Mouse (Mus musculus): ENCODE measurements around the gene Sh3pxd2a. TPM values are rescaled to one million over a fixed set of nuclear protein-coding genes. Genes with fewer than 3 reads are reported as not detected.

The Sh3pxd2a gene
- total RNA-seq, 4 experiments from 2014 or later = 31.8 to 34.5 (median 32.9) TPM

DNA sequence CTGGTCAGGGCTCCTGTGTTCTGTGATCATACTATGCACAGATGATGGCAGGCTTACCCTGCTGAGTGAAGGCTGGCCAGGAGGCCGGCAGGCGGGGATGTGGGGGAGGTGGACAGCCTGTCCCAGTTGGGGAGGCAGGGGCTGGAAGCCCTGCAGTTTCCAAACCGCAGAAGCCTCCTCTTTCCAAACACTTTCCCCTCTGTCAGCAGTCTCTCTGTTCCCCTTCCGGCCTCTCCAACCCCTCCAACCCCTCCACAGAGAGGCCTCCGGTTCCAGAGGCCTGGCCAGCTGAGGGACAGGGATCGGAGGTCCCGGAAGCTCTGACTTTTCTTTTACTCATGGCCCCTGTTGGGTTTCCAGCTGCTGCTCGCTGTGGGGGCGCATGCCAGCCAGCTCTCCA lies 183.3 kb downstream of the Sh3pxd2a start:
- DNase-seq (ENCODE audit: low spot score in 2 of 2) = no peak

DNA sequence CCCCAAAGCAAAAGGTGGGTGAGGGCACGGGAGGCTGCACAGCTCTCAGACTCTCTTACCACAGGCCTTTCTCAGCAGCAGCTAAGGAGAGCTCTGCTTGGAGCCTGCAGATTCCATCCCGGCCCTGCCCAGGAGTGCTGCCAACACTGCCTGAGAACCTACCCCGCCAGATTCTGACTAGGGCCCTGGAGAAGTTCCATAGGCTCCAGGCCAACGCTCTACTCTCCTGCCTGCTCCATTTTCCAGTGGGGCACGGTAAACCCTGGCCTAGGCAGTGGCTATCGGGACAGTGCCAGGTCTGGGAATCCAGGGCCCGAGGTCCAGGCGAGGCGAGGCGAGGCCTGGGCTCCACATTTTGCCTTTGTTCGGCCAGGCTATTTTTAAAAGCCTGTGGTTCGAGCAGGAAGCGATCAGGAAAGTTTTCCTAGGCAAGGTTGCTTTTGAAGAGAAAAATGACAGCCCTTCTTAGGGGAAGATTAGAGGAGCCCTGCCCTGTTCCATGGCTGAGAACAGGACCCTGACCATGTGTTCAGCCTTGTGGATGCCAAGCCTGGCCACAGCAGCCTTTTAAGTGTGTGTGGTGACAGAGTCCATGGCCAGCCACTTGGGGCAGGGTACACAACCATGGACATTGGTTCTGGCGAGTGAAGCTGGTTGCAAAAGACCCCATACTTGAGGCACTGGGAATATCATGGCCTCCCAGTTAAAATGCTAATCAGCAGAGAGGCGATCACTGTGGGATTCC lies 184.2 kb downstream of the Sh3pxd2a start:
- peak; percentile 88 to 92 for DNase-seq (ENCODE audit: low spot score in 2 of 2)

DNA sequence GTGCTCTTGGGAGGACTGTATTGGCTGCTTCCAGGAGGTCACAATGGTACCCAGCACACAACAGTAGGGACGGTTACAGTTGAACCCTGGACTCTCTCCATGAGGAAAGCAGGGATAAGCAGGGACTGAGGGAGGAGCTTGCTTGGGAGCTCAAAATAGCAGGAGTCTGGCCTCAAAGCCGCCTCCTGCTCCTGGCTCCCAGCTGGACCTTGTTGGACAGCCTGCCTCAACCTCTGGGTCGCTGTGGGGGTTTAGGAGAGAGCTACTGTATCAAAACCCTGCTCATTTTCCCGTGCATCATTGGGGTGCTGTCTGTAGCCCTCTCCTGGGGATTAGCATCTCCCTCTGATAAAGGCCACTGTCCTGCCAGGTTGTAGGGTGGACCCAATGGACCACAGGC lies 184.8 kb downstream of the Sh3pxd2a start:
- DNase-seq (ENCODE audit: low spot score in 2 of 2) = no peak

- DNase-seq (ENCODE audit: low spot score in 2 of 2) = peak; percentile 72 to 75
Observed at GRCm38 (mm10) chr19:47276730-47277129, 187.5 kb downstream of the Sh3pxd2a start.

DNA sequence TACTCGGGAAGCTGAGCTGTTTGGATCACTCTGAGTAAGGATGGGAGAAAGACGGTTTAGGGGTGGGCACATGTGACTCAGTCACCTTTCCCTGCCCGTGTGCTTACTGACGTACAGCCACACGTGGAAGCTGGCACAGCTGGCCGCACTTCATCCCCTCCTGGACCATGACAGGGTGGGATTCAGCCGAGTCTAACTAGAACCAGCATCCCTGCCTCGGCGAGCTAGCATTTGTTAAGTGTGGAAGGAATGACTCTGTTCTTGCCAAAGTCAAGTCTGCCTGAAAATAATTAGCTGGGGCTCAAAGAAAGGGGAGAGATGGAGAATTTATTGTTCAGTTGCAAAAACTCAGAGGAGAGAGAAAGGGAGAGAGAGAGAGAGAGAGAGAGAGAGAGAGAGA lies 193.7 kb downstream of the Sh3pxd2a start:
- DNase-seq (ENCODE audit: low spot score in 2 of 2) = no peak

DNA sequence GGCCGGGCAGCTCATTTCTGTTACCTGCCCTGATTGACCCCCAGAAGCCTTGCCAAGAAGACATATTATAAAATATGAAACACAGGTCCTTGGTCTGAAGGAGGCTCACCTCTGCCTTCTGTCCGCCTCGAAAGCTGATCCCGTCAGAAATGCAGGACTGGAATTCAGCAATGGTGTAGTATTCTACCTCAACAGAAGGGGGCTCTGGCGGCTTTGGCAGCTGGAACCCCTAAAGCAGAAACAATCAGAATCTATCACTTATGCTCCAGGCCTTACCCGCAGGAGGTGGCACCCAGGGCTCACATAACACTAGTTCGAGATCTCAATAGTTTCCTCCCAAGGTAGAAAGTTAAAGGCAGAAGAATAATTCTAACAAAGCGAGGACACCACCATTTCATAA lies 194.5 kb downstream of the Sh3pxd2a start:
- no peak for DNase-seq (ENCODE audit: low spot score in 2 of 2)

DNA sequence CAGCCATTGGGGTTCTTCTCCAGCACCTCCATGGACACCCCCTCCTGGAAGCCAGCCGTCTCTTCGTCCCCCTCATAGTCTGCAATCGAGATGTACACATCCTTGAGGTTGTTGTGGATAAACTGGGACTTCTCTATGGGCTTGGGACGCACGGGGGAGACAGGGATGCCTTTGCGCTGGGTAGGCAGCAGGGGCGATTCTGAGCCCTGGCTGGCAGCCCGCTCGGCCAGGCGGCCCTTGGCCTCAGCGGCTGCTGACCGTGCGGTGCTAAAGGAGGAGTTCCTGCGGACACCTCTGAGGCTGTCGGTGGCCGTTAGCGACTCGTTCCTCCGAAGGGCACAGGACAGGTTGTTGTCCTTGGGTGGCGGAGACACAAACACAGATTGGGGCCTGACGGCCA lies 197.1 kb downstream of the Sh3pxd2a start:
- no peak for DNase-seq (ENCODE audit: low spot score in 2 of 2)

- DNase-seq (ENCODE audit: low spot score in 2 of 2) = no peak
Observed at GRCm38 (mm10) chr19:47266070-47266801, 198.0 kb downstream of the Sh3pxd2a start.

DNA sequence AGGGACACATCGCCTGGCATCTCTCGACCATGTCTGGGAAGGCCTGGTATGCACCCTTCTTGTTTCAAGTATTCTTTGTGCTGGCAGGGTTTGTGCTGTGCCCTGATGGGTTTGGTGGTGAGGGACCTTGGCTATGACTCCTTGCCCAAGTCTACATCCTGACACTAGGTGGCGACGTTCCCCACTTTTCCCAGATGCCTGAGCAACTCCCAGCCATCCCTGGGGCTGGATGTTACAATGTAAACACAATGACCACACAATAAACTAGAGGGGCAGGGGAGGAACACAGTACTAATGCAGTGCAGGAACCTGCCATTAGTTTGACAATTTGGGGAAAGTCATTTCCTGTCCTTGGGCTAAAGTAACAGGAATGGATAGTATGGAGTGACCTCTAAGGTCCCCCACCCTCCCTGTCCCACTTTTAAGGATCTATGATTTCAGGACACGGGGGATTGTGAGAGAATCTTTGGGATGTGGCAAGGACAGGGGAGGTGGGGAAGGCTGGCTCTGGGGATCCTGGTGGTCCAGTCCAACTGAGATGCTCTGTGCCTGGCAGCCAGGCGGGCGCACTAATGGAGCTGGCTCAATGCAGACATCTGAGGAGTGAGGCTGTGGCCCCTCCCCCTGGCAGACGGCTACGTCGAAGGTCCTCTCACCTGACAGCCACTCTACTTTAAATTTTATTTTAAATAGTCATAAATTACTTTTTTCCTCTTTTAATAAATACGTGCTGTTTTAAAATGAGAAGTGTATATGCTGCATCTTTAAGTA lies 199.7 kb downstream of the Sh3pxd2a start:
- DNase-seq (ENCODE audit: low spot score in 2 of 2) = peak; percentile 48 to 78

DNA sequence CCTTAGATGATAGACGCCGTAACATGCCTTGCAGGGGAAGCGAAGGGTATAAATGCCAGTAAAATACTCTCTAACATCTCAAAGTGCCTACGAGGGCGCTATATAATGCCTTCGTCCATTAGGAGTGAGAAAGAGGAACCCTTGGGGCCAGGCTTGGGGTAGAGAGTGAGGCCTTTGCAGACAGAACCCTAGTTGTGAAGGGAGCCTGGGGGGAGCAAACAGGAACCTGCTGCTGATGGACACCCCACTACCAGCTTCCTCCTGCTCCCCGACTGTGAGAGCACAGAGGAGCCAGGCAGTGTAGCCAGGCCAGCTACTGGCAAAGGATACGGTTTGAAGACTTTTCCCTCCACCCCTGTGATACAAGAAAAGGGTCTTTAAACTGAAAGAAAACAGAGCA lies 200.6 kb downstream of the Sh3pxd2a start:
- DNase-seq (ENCODE audit: low spot score in 2 of 2) = no peak

DNA sequence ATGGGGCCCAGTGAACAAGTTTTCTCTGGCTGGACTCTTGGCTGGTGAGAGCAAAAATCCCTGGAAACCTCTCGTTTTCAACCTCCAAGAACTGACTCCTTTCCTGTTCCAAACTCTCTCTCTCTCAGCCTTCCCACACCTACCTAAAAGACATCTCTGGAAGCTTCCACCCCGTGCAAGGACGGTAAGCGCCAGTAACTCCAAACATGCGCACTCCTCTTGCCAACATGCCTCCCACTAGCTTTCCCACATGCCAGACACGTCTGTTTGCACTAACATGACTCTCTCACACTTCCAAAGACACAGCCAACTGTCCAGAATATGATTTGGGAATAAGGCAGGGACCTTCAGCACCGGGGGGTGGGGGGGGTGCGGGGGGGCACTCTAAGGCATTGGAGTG lies 203.0 kb downstream of the Sh3pxd2a start:
- peak; percentile 55 to 59 for DNase-seq (ENCODE audit: low spot score in 2 of 2)

GRCm38 (mm10) chr19:47259581-47259980 lies 204.6 kb downstream of the Sh3pxd2a start:
- DNase-seq (ENCODE audit: low spot score in 2 of 2) = no peak

GRCm38 (mm10) chr19:47255919-47256318 lies 208.3 kb downstream of the Sh3pxd2a start:
- DNase-seq (ENCODE audit: low spot score in 2 of 2) = no peak

DNA sequence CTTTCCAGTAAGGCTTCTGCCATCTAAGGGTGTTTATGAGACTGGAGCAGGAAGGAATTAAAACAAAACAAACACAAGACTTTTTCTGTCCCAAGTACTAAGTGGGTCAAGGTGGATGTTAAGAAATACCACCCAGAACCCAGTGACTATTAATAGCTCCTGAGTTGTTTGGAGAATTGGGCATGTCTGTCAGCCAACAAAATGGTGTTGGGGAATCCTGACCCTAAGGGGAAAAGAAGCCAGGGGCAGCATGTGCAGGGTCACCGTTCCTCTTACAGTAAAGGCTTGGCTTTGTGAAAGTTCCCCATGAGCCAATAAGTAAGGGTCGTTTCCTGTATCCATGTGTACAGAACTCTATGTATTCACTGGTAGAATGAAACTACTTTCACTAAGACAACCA lies 209.2 kb downstream of the Sh3pxd2a start:
- DNase-seq (ENCODE audit: low spot score in 2 of 2) = no peak

DNA sequence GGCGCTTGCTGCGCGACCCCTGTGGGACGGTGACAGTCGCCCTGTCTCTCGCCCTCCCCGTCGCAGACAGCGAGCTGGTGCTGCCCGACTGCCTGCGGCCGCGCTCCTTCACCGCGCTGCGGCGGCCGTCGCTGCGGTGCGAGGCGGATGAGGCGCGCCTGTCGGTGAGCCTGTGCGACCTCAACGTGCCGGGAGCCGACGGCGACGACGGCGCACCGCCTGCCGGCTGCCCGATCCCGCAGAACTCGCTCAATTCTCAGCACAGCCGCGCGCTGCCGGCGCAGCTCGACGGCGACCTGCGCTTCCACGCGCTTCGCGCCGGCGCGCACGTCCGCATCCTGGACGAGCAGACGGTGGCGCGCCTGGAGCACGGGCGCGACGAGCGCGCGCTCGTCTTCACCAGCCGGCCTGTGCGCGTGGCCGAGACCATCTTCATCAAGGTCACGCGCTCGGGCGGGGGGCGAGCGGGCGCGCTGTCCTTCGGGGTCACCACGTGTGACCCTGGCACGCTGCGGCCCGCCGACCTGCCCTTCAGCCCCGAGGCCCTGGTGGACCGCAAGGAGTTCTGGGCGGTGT lies 211.1 kb downstream of the Sh3pxd2a start:
- DNase-seq (ENCODE audit: low spot score in 2 of 2) = no peak

DNA sequence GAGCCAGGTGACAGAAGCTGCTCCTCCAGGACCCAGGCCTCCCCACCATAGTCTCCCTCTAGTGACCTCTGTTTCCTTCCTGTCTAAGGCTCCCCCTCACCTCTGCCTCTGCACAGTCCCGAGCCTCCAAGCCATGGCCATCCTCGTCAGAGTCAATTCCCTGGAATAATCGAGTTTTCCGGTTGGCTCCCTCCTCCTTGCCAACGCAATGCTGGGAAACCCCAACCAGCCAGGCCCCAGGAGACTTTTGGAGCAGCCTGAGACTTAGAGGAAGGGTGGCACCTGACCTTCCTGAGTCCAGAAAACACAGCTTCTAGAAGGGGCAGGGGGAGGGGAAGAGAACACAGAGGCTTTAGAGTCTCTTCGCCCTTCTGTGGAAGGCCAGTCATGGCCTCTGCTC lies 213.3 kb downstream of the Sh3pxd2a start:
- no peak for DNase-seq (ENCODE audit: low spot score in 2 of 2)

GRCm38 (mm10) chr19:47248906-47249568 lies 215.2 kb downstream of the Sh3pxd2a start:
- no peak for DNase-seq (ENCODE audit: low spot score in 2 of 2)

- no peak for DNase-seq (ENCODE audit: low spot score in 2 of 2)
Observed at GRCm38 (mm10) chr19:47248296-47248695, 215.9 kb downstream of the Sh3pxd2a start.

DNA sequence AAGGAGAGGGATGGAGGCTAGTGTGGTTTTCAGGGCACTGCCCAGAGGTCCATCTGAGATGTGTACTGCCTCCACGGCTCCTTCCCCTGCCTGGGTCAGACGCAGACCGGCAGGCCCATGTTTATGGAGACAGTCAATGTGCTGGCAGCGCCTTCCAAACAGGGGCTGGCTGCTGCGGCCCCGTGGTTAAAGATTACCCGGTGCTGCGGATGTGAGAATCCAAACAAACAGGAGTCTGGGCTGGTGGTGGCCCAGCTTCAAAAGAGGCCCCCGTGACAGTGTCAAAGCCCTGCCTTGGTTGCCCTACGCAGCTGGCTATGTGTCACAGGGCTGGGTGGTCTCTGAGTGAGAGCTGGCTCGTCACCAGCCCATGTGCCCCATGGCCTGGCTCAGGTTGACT lies 216.4 kb downstream of the Sh3pxd2a start:
- DNase-seq (ENCODE audit: low spot score in 2 of 2) = no peak

DNA sequence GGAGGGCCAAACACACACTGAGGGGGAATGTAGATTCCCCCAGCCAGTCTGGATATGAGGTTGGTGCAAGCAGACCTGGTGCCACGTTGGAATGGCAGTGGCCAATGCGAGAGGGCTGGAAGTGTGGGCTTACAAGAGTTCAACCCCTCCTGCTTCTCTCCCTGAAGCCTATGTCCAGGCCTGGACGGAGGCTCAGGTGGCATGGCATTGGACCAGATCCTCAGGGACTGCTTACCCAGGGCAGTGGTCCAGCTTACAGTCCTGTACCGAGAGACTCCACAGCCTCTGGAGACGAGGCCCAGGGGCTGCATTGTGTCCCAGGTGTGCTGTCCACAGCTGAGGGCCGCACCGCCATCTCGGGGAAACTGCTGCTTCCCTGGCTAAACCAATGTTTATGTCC lies 218.7 kb downstream of the Sh3pxd2a start:
- no peak for DNase-seq (ENCODE audit: low spot score in 2 of 2)

DNA sequence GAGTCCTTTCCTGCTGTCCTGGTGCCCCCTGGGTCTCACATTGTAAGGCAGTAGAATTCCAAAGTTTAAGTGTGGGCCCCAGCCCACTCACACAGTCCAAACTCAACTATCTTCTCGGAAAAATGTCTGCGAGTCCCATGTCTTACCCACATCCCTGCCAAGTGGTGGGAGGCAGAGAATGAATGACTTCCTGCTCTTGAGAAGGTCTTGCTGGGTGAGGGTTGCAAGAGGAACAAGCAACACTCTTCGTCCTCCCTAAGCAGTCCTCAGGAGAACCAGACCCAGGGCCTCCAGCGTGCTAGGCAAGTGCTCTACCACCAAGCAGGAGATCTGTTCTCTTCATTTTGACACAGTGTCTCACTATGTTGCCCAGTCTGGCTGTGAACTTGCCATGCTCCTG lies 222.0 kb downstream of the Sh3pxd2a start:
- no peak for DNase-seq (ENCODE audit: low spot score in 2 of 2)
